Mouse (Mus musculus) inflammation-experienced regulatory T-cells, adult 6 months (primary cell): ENCODE measurements around the gene Erf. TPM values are rescaled to one million over a fixed set of nuclear protein-coding genes. Genes with fewer than 3 reads are reported as not detected.

ENCODE experiments used
- ATAC-seq: one replicate; pipeline ENCODE4 v1.8.0; 2017
- polyA plus RNA-seq, 3 experiments: library from polyadenylated mRNA; unstranded; fragments of 100-300 nt; shearing (Covaris generic); gene quantifications; one replicate each; pipeline ENCODE4 v1.2.1; 2017

The Erf gene
- polyA plus RNA-seq = under 1 TPM; 0.34 to 0.70 (median 0.38) TPM

DNA sequence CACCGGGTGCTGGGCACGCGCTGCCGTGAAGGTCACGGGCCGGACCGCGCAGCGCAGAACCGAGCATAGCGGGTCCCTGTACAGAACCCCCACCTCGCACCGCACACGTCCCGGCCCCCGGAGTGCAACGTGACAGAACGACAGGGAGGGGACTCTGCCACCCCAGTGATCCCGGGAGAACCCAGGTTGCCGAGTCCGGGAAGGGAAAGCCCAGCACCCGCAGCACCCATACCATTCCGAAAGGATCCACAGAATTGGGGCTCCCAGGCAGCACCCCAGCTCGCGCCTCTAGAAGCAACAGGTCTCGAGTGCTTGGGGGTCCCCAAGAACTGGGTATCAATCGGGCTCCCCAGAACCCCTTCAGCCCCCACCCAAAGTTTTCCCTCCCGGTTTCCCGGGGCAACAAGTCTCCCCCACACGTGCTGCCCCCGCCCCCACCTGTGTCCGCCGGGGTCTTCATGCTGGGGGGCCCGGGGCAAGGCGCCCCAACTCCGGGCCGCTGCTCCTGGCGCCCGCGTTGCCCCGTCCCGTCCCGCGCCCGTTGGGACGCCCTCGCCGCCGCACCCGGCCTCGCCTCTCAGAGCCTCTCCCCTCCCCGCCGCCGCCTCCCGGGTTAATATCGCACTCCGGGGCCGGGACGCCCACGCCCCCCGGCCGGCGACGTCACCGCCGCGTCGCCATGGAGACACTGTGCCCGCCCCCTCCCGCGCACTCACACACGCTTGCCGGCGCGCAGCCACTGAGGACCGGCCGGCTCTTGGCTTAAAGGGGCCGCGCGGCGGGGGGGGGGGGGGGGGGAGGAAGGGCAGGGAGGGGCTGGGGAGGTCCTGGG, at the start of gene Erf:
Erf (minus strand) TSS at position 621 of the 832 bp plus-strand sequence.
- peak; percentile 89 for ATAC-seq

DNA sequence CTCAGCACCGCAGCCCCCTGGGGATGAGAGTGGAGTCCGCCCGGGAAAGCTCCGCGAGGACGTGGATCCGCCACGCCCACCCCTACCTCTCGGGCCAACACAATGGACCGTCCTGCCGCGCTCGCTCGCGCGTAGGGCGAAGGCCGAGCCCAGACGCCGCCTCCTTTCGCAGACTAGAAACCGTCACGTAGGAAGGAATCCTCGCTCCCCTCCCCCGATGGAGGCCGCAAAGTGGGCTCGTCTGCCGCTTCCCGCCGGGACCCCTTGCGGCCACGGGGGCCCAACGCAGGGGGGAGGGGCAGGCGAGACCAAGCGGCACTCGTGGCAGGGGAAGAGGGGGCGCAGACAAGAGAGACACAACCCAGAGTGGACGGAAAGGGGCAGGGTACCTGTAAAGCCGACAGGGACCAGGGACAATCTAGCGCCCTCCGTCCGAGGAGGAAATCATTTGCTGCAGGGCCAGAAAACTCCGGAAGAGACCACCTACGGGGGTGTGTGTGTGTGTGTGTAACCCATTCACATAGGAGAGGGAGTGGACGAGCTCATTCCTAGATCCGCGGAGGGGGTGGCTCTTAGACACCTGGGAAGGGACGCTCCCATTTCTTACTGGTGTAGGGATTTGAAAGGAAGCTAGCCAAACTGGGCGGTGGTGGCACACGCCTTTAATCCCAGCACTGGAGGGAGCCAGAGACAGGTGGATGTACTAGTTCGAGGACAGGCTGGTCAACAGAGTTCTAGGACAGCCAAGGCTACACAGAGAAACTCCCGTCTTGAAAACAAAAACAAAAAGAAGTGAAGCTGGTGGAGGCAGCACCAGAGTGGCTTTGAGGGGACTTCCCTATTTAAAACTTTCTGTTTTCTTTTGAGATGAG, 47.1 kb upstream of the Erf start, which contains the start of gene Pafah1b3:
Pafah1b3 (minus strand) TSS at position 533 of the 872 bp plus-strand sequence.
- peak; percentile 68 for ATAC-seq

DNA sequence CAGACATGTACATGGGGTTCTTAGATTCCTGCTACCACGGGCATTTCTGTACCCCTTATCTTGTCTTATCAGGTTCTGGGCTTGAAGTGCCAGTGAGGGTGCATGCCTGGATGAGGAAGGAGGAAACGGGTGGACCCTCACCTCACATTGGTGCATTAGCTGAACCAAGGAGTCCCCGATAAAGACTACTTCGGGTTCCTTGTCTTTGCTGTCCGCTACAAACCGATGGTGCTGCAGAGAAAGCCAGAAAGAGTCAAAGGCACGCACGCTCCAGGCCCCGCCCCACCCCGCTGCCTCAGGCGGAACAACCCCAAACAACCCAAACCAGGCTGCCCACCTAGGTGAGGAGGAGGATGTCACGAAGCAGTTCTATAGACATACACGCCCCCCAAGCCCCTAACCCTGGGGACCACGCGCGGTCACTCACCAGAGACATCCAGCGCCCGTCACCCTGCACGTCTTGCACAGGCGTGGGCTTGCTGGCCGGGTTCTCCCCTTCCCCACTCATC, 46.4 kb upstream of the Erf start:
- ATAC-seq = peak; percentile 60

- no peak for ATAC-seq
These were observed 44.6 kb upstream of the Erf start for GRCm38 (mm10) chr7:25294960-25295722.

GRCm38 (mm10) chr7:25294495-25294894, 43.9 kb upstream of the Erf start:
- ATAC-seq = no peak

- ATAC-seq = no peak
These were observed 42.7 kb upstream of the Erf start for GRCm38 (mm10) chr7:25293191-25293739.

- ATAC-seq = no peak
These were observed 41.5 kb upstream of the Erf start for GRCm38 (mm10) chr7:25292107-25292506.

DNA sequence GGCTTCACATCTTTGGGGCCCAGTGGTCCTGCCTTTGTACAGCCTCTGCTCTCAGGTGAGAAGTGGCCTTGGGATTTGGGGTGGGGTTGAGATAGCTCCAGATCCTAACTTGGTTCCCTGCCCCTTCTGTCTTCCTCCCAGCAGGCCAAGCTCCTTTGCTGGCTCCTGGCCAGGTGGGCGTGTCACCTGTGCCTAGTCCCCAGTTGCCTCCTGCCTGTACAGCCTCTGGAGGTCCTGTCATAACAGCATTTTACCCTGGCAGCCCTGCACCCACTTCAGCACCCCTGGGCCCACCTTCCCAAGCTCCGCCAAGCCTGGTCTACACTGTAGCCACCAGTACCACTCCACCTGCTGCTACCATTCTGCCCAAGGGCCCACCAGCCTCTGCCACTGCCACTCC, 40.4 kb upstream of the Erf start:
- no peak for ATAC-seq

DNA sequence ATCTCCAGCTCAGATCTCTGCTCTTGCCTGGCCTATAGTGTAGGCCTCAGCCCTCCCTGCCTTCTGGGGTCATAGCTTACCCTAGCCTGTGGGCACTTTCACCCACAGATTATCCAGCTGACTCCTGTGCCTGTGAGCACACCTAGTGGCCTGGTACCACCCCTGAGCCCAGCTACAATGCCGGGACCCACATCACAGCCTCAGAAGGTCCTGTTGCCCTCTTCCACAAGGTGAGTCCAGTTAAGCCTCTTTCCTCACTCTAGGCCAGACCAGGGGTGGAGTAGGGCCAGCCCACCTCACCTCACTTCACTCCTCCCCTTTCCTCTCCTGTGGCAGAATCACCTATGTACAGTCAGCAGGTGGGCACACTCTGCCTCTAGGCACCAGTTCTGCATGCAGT, 39.9 kb upstream of the Erf start:
- no peak for ATAC-seq

DNA sequence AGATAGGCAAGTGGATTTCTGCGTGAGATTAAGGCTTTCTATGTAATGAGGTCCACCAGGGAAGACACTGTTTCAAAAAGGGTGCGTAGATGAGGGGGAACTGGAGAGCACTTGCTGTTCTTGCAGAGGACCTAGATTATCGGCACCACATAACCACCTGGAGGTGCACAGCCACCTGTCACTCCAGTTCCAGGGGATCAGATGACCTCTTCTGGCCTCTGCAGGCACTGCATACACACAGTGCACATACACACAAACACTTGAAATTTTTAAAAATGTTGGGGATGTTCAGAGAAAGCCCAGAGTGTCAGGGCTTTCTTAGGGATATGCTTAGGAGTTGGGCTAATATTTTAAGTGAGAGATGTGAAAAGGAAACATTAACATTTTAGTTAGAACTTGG, 39.4 kb upstream of the Erf start:
- ATAC-seq = no peak

- no peak for ATAC-seq
These were observed 38.2 kb upstream of the Erf start for GRCm38 (mm10) chr7:25288721-25289120.

GRCm38 (mm10) chr7:25288011-25288410, 37.5 kb upstream of the Erf start:
- no peak for ATAC-seq

GRCm38 (mm10) chr7:25286989-25287388, 36.4 kb upstream of the Erf start:
- no peak for ATAC-seq

GRCm38 (mm10) chr7:25285511-25286238, 35.1 kb upstream of the Erf start:
- no peak for ATAC-seq

GRCm38 (mm10) chr7:25284766-25285165, 34.2 kb upstream of the Erf start:
- ATAC-seq = no peak

DNA sequence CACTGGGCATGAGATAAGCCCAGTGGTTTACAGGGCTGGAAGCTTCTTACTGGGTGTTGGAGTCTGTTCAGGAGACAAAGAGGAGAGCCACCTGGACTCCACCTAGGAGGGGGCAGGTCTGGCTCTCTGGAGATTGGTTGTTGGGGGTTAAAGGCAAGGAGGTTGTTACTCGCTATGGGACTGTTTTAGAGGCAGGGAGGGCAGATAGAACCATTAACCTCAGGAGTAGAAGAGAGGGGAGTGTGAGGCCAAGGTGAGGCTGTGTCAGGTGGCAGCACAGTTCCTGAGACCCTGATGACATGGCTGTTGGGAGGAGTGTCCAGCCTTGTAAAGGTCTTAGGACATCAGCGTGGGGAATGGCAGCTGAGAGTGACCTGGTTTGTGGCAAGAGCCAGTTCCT, 33.6 kb upstream of the Erf start:
- ATAC-seq = no peak

DNA sequence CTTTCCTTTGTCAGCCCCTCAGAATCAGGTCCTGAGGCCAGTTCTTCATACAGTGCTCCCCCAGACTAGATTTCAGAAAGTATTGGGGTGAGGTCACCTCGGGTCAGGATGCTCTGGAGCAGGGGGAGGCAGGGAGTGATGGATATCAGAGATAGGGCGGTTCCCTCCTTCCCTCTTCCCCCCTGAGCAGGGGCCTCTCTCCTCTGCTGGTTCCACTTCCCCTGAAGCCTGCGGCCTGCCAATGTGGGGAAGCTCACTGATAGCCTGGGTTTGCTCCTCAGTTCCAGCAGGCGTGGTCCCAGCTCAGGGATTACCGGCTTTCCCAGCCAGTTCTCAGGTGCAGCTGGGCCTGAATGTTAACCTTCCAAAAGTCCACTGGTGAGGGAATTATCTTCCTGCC, 33.1 kb upstream of the Erf start:
- no peak for ATAC-seq

DNA sequence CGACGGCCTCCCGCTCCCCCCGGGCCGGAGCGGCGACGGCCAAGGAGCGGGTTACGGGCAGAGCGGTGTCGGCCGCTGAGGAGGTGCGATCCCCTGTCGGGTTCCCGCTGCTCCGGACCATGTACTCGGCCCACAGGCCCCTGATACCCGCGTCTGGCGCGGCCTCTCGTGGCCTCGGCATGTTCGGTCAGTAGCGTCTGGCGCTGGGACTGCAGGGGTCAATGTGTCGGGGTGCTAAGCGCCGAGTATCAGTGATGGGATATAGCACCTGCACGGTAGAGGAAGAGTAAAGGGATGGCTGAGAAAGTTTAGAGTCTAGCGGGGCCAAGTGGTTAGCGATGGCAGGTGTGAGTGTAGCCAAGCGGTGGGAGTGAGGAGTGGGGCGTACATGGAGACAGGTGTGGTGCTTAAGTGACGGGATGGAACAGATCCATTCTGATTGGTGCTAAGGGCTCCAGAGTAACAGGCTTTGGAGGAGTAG, 32.2 kb upstream of the Erf start:
- ATAC-seq = no peak

DNA sequence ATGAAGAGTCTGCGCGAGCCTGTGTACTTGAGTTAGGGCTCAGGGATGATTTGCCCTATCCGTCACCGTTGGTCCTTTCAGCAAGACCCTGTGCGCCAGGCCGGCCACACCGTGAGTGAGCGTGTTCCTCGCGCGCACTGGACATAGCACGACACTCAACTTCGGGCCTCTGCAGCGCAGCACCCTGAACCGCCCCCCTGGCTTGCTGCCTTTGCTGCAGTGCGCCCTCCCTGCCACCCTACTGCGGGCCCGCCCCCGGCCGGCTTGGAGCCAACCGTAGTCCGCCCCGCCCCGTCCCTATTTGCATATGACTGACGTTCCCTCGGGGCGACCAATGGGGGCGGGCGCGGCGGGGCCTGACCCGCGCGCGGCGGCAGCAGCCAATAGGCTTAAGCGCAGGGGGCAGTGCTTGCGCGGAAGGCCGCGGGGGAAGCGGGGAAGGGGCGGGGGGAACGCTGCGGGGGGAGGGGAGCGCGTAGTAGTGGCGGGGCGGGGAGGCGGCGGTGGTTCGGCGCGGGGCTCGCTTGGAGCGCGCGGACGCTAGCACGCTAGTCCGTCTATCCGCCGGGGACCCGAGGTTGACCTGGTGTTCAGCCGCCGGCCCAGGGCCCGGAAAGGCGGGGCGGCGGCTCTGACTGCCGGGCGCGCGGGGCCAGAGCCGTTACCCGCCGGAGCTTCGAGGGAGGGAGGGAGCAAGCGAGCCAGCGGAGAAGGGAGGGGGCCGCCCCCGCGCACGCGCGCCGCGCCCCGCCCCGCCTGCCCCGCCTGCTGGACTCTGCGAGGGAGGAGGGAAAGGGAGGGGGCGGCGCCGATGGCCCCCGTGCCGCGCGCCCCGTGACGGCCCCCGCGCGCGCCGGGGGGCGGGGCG, 31.4 kb upstream of the Erf start:
- ATAC-seq = peak; percentile 77

- ATAC-seq = peak; percentile 18
These were observed 30.7 kb upstream of the Erf start for GRCm38 (mm10) chr7:25281166-25281733.
